Mouse (Mus musculus): ENCODE results near the gene Cyba. TPM values are rescaled to one million over a fixed set of nuclear protein-coding genes. Genes with fewer than 3 reads are reported as not detected.

The Cyba gene
- polyA plus RNA-seq, 1 experiment, result 1,035 TPM

DNA sequence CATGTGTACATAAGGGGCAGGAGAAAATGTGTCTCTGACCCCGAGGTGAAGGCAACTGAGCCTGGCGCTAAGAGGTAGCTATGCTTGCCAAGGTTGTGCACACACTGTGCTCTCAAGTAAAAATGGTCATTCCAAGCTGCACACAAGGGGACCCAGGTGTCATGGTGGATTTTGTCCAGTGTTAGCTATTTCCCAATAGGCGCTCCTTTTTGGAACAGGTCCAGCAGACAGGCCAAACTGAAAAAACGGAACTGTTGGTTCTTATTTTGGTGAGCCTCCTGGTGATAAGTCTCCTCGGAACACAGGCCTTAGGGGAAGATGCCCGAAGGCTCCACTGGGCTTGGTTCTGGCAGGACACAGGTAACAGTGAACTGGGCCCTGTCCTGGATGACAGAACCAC lies 21.7 kb upstream of the Cyba start:
- TF ChIP-seq CTCF (IDR thresholded peaks at IDR 0.05; ENCODE audit: low read depth, low read length) (no peak), POLR2A (IDR thresholded peaks at IDR 0.05; ENCODE audit: borderline replicate concordance, low read depth, low read length) (no peak)
- H3K4me3 ChIP-seq (ENCODE audit: insufficient read depth, low read length), result no peak overlapping the region
- H3K4me1 ChIP-seq (ENCODE audit: control insufficient read depth, insufficient read depth, low read length), result peaks cover 8% of the 10 kb centered on the region
- H3K27ac ChIP-seq (ENCODE audit: insufficient read depth, low read depth, low read length), result no peak overlapping the region

DNA sequence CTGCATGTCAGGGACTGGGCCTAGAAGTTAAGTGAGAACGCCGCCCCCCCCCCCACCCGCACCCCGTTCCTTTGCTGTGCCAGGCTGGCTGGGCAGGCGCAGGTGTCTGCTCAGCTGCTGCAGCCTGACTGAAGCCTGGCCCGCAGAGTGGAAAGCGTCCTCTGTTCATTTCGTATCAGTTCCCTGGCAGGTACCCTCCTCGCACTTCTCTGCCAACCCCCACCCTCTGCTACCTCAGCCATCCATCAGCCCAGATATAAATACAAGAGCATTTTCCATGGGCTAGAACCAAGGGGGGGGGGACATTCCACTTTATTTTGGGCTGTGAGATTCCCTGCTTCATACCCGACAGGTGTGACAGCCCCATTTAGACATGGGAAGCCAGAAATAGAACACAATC lies 19.4 kb upstream of the Cyba start:
- TF ChIP-seq POLR2A (IDR thresholded peaks at IDR 0.05; ENCODE audit: borderline replicate concordance, low read depth, low read length) (no peak), CTCF (IDR thresholded peaks at IDR 0.05; ENCODE audit: low read depth, low read length) (no peak)
- Histone ChIP-seq H3K4me1 (ENCODE audit: control insufficient read depth, insufficient read depth, low read length) (peaks cover 7% of the 10 kb centered on the region), H3K4me3 (ENCODE audit: insufficient read depth, low read length) (no peak overlapping the region), H3K27ac (ENCODE audit: insufficient read depth, low read depth, low read length) (no peak overlapping the region)

DNA sequence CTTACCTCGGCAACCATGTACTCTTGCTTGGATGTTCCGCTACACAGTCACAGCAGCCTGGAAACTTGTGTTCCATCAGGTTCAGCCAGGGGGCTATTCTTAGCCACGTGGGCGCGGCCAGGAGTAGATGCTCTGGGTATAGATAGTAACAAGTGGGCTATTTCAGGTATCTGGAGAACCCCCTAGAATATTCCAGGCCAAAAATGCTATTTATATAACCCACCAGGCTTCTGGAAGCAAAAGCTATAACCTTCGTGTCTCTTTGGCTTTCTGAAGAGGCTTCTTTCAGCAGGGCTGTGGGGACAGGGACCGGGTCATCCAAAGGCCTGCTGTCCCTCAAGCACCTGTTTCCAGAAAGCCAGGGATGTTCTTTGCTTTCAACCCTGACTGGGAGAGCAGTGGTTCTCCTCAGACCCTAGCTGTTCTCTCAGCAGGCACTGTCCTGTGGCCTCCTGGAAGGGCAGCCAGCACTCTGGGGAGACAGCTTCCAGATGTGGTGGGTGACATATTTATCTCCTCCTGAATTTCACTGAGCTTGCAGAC lies 18.5 kb upstream of the Cyba start:
- no peak overlapping the region for H3K4me3 ChIP-seq (ENCODE audit: insufficient read depth, low read length)
- peaks cover 7% of the 10 kb centered on the region for H3K4me1 ChIP-seq (ENCODE audit: control insufficient read depth, insufficient read depth, low read length)
- H3K27ac ChIP-seq (ENCODE audit: insufficient read depth, low read depth, low read length), result no peak overlapping the region
- TF ChIP-seq CTCF (IDR thresholded peaks at IDR 0.05; ENCODE audit: low read depth, low read length), result no peak
- TF ChIP-seq POLR2A (IDR thresholded peaks at IDR 0.05; ENCODE audit: borderline replicate concordance, low read depth, low read length), result no peak

DNA sequence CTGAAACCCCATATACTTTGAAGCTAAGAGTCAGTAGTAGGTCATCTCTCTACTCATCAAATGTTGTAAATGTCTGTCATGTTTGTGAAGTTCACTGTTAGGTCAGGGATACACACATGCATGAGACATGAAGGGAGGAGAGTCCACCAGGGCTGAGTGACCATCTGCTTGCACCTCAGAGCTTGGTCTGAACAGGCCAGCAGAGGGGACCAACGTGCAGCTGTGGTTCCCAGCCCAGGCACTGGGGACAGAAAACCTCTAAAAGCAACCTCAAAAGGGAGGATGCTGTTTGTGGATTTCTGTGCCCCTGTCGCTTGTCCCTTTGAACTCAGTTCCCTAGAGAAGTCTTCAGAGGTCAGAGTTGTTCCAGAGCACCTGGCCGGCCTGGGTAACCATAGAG lies 12.5 kb upstream of the Cyba start:
- no peak for TF ChIP-seq POLR2A (IDR thresholded peaks at IDR 0.05; ENCODE audit: borderline replicate concordance, low read depth, low read length)
- TF ChIP-seq CTCF (IDR thresholded peaks at IDR 0.05; ENCODE audit: low read depth, low read length), result no peak
- Histone ChIP-seq H3K4me1 (ENCODE audit: control insufficient read depth, insufficient read depth, low read length) (peaks cover 4% of the 10 kb centered on the region; the same call in 1 of the 2 replicates), H3K4me3 (ENCODE audit: insufficient read depth, low read length) (no peak overlapping the region), H3K27ac (ENCODE audit: insufficient read depth, low read depth, low read length) (no peak overlapping the region)

DNA sequence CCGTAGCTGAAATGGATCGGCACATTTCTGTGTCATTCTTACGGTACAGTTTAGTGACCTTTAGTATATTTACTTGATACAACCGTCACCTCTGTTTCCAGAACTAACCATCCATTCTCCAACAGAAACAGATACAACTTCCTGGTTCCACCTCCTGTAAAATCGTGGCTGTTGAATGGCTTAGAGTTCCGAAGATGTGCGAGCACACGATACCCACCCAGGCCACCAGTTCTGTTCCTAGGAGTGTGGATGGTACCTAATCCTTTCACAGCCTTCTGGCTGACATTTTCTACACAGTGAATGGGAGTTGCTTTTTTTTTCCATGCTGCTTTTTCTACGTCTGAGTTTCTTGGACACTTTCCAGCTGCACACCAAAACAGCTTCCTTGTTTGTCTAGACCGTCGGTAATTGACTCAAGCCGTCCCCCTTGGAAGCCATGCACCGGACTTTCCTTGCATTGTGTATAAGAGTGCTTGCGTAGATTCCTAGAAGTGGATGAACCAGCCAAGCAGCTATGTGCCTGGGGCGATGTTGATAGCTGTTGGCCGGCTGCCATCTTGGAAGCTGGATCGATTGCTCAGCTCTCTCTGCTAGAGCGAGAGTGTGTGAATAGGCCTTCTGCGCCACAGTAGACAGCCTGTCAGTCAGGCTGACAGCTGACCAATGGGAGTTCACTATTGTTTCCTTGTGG lies 11.5 kb upstream of the Cyba start:
- TF ChIP-seq CTCF (IDR thresholded peaks at IDR 0.05; ENCODE audit: low read depth, low read length) (no peak), POLR2A (IDR thresholded peaks at IDR 0.05; ENCODE audit: borderline replicate concordance, low read depth, low read length) (no peak)
- Histone ChIP-seq H3K4me1 (ENCODE audit: control insufficient read depth, insufficient read depth, low read length) (peaks cover 6% of the 10 kb centered on the region; the same call in 1 of the 2 replicates), H3K4me3 (ENCODE audit: insufficient read depth, low read length) (peak overlapping the region; percentile 62), H3K27ac (ENCODE audit: insufficient read depth, low read depth, low read length) (peak overlapping the region; percentile 76)

DNA sequence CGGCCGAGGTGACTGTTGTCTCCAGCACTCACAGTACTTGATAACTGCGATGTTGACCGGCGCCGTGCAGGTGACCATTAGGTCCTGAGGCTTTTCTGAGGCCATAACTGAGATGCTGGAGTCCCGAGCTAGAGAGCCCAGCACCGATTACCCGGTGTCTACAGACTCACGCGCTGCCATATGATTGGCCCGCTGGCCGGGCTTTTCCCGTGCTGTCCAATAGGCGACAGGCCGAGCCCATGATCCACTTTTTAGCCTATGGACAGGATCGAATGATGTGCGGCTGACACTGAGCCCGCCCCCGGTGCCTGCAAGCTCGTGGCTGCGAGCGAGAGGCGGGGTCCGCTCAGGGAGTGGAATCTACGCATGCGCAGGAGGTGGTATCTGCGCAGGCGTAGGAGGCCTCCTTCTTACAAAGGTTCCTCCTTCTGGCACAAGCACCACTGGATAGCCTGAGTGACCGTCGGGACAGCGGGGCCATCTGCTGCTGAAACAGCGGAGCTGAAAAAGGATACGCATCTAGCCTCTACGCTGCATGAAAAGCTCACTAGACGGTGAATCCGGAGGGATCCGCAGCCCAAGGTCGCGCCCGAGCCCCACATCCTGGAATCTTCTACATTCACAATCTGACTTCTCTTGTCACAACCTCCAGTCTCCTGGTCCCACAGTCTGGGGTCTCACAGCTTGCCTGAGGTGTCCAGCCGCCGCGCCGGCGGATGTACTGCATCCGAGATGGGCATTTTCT lies 10.7 kb upstream of the Cyba start, which contains the start of gene Mvd:
Gene Mvd, minus strand, starts transcription at position 161 of the 745 bp plus-strand sequence.
- Histone ChIP-seq H3K4me3 (ENCODE audit: insufficient read depth, low read length) (peak within 1 kb of the TSS; percentile 91), H3K4me1 (ENCODE audit: control insufficient read depth, insufficient read depth, low read length) (peaks cover 12% of the 10 kb centered on the region), H3K27ac (ENCODE audit: insufficient read depth, low read depth, low read length) (peak within 1 kb of the TSS; percentile 76)
- TF ChIP-seq POLR2A (IDR thresholded peaks at IDR 0.05; ENCODE audit: borderline replicate concordance, low read depth, low read length) (no peak), CTCF (IDR thresholded peaks at IDR 0.05; ENCODE audit: low read depth, low read length) (no peak)

DNA sequence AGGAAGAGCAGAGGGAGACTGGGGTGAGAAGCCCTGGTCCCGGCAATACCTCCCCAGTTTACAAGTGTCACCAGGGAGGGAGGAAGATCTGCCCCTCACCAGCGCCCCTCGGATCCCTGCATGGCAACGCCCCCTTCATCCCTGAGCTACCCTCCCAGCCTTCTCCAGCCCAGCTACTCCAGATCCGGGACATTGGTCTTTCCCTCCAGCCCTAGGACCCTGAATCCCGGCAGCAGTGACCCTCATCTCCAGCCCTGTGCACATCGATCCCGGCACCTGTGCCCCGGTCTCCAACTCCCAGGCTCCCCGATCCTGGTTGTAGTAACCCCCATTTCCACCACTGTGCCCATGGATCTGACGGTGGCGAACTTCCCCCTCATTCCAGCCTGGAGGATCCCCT lies 10.1 kb upstream of the Cyba start:
- Histone ChIP-seq H3K4me3 (ENCODE audit: insufficient read depth, low read length) (peak overlapping the region; percentile 91), H3K27ac (ENCODE audit: insufficient read depth, low read depth, low read length) (peak overlapping the region; percentile 75), H3K4me1 (ENCODE audit: control insufficient read depth, insufficient read depth, low read length) (peaks cover 16% of the 10 kb centered on the region)
- TF ChIP-seq CTCF (IDR thresholded peaks at IDR 0.05; ENCODE audit: low read depth, low read length), result no peak
- TF ChIP-seq POLR2A (IDR thresholded peaks at IDR 0.05; ENCODE audit: borderline replicate concordance, low read depth, low read length), result no peak

DNA sequence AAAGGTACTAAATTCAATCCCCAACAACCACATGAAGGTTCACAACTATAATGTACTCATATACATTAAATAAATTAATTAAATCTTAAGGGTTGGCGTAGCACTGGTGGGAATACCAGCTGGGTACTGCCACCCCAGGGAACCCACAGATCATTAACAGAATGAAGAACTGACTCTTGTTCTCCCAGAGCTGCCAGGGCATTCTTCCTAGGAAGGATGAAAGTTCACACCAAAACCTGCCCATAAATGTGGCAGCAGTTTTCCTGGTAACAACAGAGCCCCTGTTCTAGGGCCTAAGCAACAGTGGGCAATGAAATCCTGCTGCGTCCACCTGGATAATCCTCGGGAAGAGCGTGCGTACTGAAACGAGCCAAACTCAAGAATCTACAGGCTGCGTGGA lies 9.6 kb upstream of the Cyba start:
- H3K4me3 ChIP-seq (ENCODE audit: insufficient read depth, low read length), result peak overlapping the region; percentile 91

DNA sequence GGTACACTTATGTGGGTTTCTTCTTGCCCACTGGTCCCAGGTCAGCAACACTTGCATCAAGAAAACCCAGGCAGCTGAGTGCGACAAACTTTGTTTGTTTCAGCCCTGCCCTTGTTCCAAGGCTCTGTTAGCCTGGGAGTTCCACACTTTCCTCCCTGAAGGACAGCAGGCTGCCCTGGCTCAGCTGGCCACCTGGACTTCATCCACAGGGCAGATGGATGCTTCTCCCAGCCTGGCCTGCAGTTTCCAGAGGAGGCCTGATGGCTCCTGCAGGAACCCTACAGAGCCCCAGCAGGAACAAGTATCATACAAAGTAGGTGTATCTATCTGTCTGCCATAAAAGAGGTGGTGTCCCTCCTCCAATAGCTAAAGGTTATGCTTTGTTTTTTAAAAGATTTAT lies 8.6 kb upstream of the Cyba start:
- Histone ChIP-seq H3K4me3 (ENCODE audit: insufficient read depth, low read length) (no peak overlapping the region), H3K4me1 (ENCODE audit: control insufficient read depth, insufficient read depth, low read length) (peaks cover 19% of the 10 kb centered on the region), H3K27ac (ENCODE audit: insufficient read depth, low read depth, low read length) (no peak overlapping the region)
- no peak for TF ChIP-seq CTCF (IDR thresholded peaks at IDR 0.05; ENCODE audit: low read depth, low read length)
- TF ChIP-seq POLR2A (IDR thresholded peaks at IDR 0.05; ENCODE audit: borderline replicate concordance, low read depth, low read length), result no peak

More for the DNA sequence above, 9.6 kb upstream of the Cyba start:
- Histone ChIP-seq H3K27ac (ENCODE audit: insufficient read depth, low read depth, low read length) (peak overlapping the region; percentile 75; the same call in 1 of the 2 replicates), H3K4me1 (ENCODE audit: control insufficient read depth, insufficient read depth, low read length) (peaks cover 19% of the 10 kb centered on the region)
- TF ChIP-seq CTCF (IDR thresholded peaks at IDR 0.05; ENCODE audit: low read depth, low read length) (no peak), POLR2A (IDR thresholded peaks at IDR 0.05; ENCODE audit: borderline replicate concordance, low read depth, low read length) (no peak)

DNA sequence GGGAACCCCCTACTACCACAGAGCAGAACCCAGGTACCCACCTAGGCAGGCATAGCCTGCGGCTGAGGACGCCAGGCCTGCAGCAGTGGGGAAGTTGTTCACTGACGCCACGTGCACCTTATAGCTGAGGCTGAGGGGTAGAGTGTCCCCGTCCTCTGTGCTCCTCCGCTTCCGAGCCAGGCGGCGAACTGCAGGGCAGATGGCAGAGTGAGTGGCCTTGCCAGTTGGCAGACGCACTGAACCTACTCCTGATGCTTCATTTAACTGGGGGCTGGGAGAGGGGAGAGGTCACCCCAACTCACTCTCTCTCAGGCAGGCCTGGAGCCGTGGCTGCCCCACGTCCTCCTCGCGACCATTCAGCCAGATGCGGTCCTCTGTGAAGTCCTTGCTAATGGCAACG lies 6.6 kb upstream of the Cyba start:
- Histone ChIP-seq H3K4me3 (ENCODE audit: insufficient read depth, low read length) (no peak overlapping the region), H3K4me1 (ENCODE audit: control insufficient read depth, insufficient read depth, low read length) (peaks cover 19% of the 10 kb centered on the region)

More for the DNA sequence above, 6.6 kb upstream of the Cyba start:
- H3K27ac ChIP-seq (ENCODE audit: insufficient read depth, low read depth, low read length), result no peak overlapping the region
- no peak for TF ChIP-seq POLR2A (IDR thresholded peaks at IDR 0.05; ENCODE audit: borderline replicate concordance, low read depth, low read length)
- TF ChIP-seq CTCF (IDR thresholded peaks at IDR 0.05; ENCODE audit: low read depth, low read length), result no peak
